Mouse (Mus musculus) CD4-positive, CD25-positive, alpha-beta regulatory T cell, adult 9 weeks (primary cell): Measurements from ENCODE around the gene Fadd. TPM values are rescaled to one million over a fixed set of nuclear protein-coding genes. Genes with fewer than 3 reads are reported as not detected.

ENCODE experiments used
- polyA plus RNA-seq: library from polyadenylated mRNA; unstranded; fragments of 100-300 nt; shearing (Covaris generic); gene quantifications from one replicate; pipeline ENCODE4 v1.2.1, GENCODE M21; 2017

Fadd gene
- polyA plus RNA-seq = 3.4 TPM

GRCm38 (mm10) chr7:144582284-144582980 is at the start of gene Fadd:
Gene Fadd (minus strand): TSS chr7:144582463.

GRCm38 (mm10) chr7:144553237-144554122 is 28.8 kb downstream of the Fadd start, which contains the start of gene Ppfia1:
Gene Ppfia1 (minus strand): TSS chr7:144553729.

Other genes starting within 250 kb of the Fadd start
- 3.9 TPM for gene Cttn, start 111.5 kb downstream of the Fadd start, polyA plus RNA-seq
- 11.3 TPM for gene Ppfia1, start 28.7 kb downstream of the Fadd start, polyA plus RNA-seq
- gene Ano1, start 169.5 kb upstream of the Fadd start, polyA plus RNA-seq = not detected